Mouse (Mus musculus): ENCODE measurements around the gene Acat2.
"Not testable (repeated sequence)": the region's sequence is repeated elsewhere in the genome, so short reads cannot be mapped to it uniquely, and the experiment has no call there.

The Acat2 gene

GRCm38 (mm10) chr17:12906436-12906835, 54.1 kb downstream of the Acat2 start:
- DNase-seq (ENCODE audit: low spot score) = no peak

GRCm38 (mm10) chr17:12905810-12906209, 54.7 kb downstream of the Acat2 start:
- DNase-seq (ENCODE audit: low spot score) = no peak

GRCm38 (mm10) chr17:12904349-12904748, 56.2 kb downstream of the Acat2 start:
- DNase-seq (ENCODE audit: low spot score) = no peak

GRCm38 (mm10) chr17:12903372-12904333, 56.9 kb downstream of the Acat2 start:
- no peak for DNase-seq (ENCODE audit: low spot score)

GRCm38 (mm10) chr17:12902291-12902690, 58.3 kb downstream of the Acat2 start:
- no peak for DNase-seq (ENCODE audit: low spot score)

- DNase-seq (ENCODE audit: low spot score) = not testable (repeated sequence)
These were observed 61.9 kb downstream of the Acat2 start for GRCm38 (mm10) chr17:12898607-12899006.

GRCm38 (mm10) chr17:12897674-12898073, 62.9 kb downstream of the Acat2 start:
- no peak for DNase-seq (ENCODE audit: low spot score)
